Mouse (Mus musculus): ENCODE measurements at regions not wholly inside any gene's neighbourhood (a gene's known extent, or its start where the extent isn't known, plus 50 kb on each side); places are given as distances from the start of the nearest gene placed in this dataset.

GRCm38 (mm10) chr3:131799774-131800173 is 235.2 kb downstream of the Papss1 start:
- no peak for DNase-seq (ENCODE audit: low spot score in 2 of 2)

- DNase-seq (ENCODE audit: low spot score in 2 of 2), result no peak
Measured at GRCm38 (mm10) chr3:131801551-131801950, 237.0 kb downstream of the Papss1 start.

GRCm38 (mm10) chr3:131802841-131803240 is 238.3 kb downstream of the Papss1 start:
- DNase-seq (ENCODE audit: low spot score in 2 of 2), result no peak

- DNase-seq (ENCODE audit: low spot score in 2 of 2), result no peak
Measured at GRCm38 (mm10) chr3:131808127-131808526, 243.6 kb downstream of the Papss1 start.

- DNase-seq (ENCODE audit: low spot score in 2 of 2), result no peak
Measured at GRCm38 (mm10) chr3:131812968-131813367, 248.4 kb downstream of the Papss1 start.

GRCm38 (mm10) chr3:131818806-131819205 is 254.2 kb downstream of the Papss1 start:
- DNase-seq (ENCODE audit: low spot score in 2 of 2), result no peak

GRCm38 (mm10) chr3:131857442-131857841 is 227.7 kb upstream of the Dkk2 start:
- DNase-seq (ENCODE audit: low spot score in 2 of 2), result no peak

- DNase-seq (ENCODE audit: low spot score in 2 of 2), result no peak
Measured at GRCm38 (mm10) chr3:131859083-131859482, 226.0 kb upstream of the Dkk2 start.

GRCm38 (mm10) chr3:131865106-131865505 is 220.0 kb upstream of the Dkk2 start:
- no peak for DNase-seq (ENCODE audit: low spot score in 2 of 2)

GRCm38 (mm10) chr3:131867266-131867665 is 217.8 kb upstream of the Dkk2 start:
- no peak for DNase-seq (ENCODE audit: low spot score in 2 of 2)

- DNase-seq (ENCODE audit: low spot score in 2 of 2), result no peak
Measured at GRCm38 (mm10) chr3:131868219-131868964, 216.7 kb upstream of the Dkk2 start.

- DNase-seq (ENCODE audit: low spot score in 2 of 2), result no peak
Measured at GRCm38 (mm10) chr3:131869306-131869705, 215.8 kb upstream of the Dkk2 start.

GRCm38 (mm10) chr3:131882667-131883066 is 202.4 kb upstream of the Dkk2 start:
- no peak for DNase-seq (ENCODE audit: low spot score in 2 of 2)

- DNase-seq (ENCODE audit: low spot score in 2 of 2), result no peak
Measured at GRCm38 (mm10) chr3:131886470-131886869, 198.6 kb upstream of the Dkk2 start.

GRCm38 (mm10) chr3:131886984-131887383 is 198.1 kb upstream of the Dkk2 start:
- DNase-seq (ENCODE audit: low spot score in 2 of 2), result no peak

- DNase-seq (ENCODE audit: low spot score in 2 of 2), result no peak
Measured at GRCm38 (mm10) chr3:131887670-131888069, 197.4 kb upstream of the Dkk2 start.

GRCm38 (mm10) chr3:131891941-131892340 is 193.2 kb upstream of the Dkk2 start:
- no peak for DNase-seq (ENCODE audit: low spot score in 2 of 2)

- DNase-seq (ENCODE audit: low spot score in 2 of 2), result no peak
Measured at GRCm38 (mm10) chr3:131893061-131893804, 191.9 kb upstream of the Dkk2 start.

GRCm38 (mm10) chr3:131895057-131895456 is 190.0 kb upstream of the Dkk2 start:
- DNase-seq (ENCODE audit: low spot score in 2 of 2), result no peak

GRCm38 (mm10) chr3:131913534-131913933 is 171.6 kb upstream of the Dkk2 start:
- no peak for DNase-seq (ENCODE audit: low spot score in 2 of 2)

- DNase-seq (ENCODE audit: low spot score in 2 of 2), result no peak
Measured at GRCm38 (mm10) chr3:131914372-131914771, 170.7 kb upstream of the Dkk2 start.

GRCm38 (mm10) chr3:131914997-131915396 is 170.1 kb upstream of the Dkk2 start:
- no peak for DNase-seq (ENCODE audit: low spot score in 2 of 2)
